ENCODE assay signal across 1 mouse cellular context in genomic region chr4:54926456-54926855, GRCm38 (mm10). TPM values are rescaled to one million over a fixed set of nuclear protein-coding genes. Genes with fewer than 3 reads are reported as not detected.
"Had no signal": no experiment of that assay in that cellular context is flagged by ENCODE, and none has a peak within 500 bp of the region (broad histone marks: within the 10 kb centered on the region; RNA-seq: fewer than 3 reads in every experiment).

No protein-coding gene starts in this region.

RNA-seq across cellular contexts. Expression of gene Zfp462, which starts 18.4 kb away (rescaled TPM):
- total RNA-seq: monocyte, adult 5-6 weeks had no signal
